Mouse (Mus musculus): ENCODE results near the gene Plekhg5. TPM values are rescaled to one million over a fixed set of nuclear protein-coding genes. Genes with fewer than 3 reads are reported as not detected.

Gene Plekhg5
- total RNA-seq, 4 experiments from 2014 or later: 72.6 to 90.6 (median 82.4) TPM

DNA sequence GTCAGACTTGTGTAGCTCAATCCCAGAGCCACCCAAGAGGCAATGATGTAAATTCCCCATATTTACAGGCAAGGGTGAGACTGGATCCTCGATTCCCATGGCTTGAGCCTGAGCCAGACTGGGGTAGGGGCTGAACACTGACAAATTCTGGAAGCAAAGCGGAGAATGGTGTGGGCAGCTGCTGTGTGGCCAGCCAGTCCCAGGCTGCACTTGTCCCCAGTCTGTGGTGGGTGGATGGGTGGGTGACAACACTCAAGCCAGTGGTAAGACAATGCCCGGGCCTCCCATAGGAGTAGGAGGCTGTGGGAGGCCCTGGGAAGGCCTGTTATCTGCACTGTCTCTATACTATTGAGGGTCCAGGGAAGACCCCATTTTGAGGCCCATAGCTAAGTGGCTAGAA lies 3.1 kb upstream of the Plekhg5 start:
- DNase-seq (ENCODE audit: low spot score in 2 of 2): no peak

DNA sequence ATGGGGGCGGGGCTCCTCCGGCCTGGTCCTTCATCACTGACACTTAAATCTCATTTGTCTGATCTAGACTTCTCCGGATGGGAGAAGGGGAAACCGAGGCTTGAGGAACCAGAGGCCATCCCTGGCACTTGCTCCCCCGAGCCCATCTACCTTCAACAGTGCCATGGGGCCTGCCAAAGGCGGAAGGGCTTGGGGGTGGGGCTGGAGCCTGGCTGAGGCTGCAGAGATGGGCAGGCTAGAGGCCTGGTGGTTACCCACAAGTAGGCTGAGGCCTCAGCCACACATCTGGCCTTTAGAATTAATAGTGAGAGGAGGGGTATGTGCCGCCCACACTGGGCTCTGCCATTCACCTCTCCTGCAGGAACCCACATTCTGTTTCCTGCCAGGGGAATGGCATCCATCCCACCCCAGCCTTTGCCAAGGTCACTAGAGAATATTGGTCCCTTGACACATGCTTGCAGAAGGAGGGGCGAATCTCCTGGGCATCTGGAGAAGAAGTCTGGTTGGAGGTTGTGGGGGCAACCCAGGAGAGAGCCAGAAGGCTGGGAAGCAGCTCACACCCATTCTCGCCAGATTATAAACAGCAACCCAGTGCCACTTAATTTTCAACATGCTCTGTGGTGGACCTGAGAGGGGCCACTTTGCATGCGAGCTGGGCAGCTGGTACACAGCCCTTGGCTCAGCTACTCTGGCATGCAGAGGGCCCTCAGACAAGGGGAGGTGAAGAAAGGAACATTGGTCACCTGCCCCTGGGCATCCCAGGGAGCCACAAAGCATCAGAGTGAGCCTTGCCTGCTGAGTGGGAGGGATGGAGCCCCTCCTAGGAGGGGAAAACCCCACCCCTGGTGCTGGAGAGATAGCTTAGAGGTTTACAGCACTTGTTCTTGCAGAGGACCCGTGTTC lies 1.6 kb upstream of the Plekhg5 start:
- DNase-seq (ENCODE audit: low spot score in 2 of 2): no peak

DNA sequence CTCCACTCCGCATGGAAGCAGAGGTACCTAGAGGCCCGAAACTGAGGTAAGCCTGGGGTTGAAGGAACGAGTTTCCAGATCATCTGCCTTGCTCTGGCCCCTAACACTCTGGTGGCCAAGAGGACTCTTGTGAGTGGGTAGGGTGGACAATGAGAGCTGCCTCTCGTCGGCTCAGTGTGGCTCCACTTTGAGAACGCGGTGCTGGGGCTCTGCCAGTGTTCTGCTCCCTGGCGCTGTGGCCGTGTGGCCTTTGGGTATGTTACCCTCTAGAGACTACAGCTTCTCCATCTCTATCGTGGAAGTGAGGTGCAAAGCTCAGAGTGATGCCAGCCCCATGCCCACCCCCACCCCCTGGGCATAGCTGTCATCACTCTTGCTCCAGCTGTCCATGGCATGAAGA lies 357 bp downstream of the Plekhg5 start:
- no peak for DNase-seq (ENCODE audit: low spot score in 2 of 2)

DNA sequence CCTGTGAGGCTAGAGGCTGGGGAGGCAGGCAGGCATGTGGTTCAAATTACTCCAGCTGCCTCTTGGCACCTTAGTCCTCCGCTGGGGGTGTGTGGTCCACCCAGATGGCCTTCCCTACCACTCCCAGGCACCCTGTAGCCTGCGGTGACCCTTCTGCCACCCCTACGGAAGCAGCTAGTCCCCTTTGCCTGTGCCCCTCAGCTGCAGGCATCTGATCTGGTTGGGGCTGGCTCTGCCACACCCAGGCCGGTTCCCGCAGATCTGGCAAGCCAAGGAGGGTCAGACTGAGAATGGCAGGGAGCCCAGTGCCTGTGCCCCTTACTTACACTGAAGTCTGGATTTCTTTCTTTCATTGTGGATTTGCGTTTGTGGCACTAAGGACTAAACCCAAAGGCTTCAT lies 1.4 kb downstream of the Plekhg5 start:
- no peak for DNase-seq (ENCODE audit: low spot score in 2 of 2)

DNA sequence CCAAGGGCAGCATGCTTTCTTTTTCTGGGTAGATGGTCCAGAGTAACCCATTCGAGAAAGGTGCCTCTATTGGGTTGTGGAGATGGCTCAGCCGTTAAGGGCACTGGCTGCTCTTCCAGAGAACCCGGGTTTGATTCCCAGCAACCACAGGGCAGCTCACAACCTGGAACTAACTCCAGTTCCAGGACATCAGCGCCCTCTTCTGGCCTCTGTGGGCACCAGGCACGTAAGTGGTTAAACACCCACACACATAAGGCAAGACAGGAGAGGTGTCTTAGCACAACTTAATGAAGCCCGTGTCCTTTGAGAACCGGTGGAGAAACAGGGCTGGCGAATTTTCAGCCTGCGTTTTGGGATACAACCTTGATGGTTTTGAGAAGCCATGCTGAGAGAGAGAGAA lies 2.2 kb downstream of the Plekhg5 start:
- DNase-seq (ENCODE audit: low spot score in 2 of 2): no peak

DNA sequence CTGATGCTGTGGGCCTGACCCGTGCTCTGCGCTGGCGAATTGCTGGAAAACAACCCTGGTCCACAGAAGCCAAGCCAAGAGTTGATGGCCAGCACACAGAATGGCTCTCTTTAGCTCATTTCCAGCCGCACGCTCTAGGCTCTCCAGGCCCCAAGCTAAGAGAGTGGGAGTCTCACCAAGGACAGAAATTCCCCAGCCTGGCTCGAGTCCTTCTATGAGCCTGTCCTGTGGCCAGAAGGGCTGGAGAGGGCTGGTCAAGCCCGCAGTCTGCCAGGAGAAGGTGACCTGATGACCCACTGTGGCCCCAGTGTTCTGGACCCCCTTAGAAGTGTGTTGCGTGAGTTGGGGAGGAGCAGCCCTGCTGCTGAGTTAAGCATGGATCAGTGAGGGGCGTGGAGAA lies 4.9 kb downstream of the Plekhg5 start:
- DNase-seq (ENCODE audit: low spot score in 2 of 2): no peak

DNA sequence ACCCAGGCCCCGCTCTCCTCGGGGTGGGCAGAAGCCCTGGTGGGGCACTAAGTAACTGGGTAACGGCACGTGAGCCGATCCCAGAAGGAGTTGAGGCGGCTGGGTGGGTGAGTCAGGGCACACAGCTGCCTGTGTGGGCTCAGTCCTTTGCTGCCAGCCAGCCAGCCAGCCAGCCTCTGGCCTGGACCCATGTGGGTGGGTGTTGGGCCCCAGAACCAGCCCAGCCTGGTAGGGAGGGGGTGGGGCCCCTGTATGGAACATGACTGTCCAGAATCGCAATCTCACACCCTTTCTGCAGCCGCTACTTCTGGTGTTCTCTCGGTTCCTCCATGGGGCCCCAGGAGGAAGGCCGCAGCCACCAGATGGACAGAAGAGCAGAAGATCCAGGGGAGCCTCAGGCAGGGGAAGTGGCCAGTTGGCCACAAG lies 5.8 kb downstream of the Plekhg5 start:
- peak in 1 of 2 experiments; percentile 66 for DNase-seq (ENCODE audit: low spot score in 2 of 2)

DNA sequence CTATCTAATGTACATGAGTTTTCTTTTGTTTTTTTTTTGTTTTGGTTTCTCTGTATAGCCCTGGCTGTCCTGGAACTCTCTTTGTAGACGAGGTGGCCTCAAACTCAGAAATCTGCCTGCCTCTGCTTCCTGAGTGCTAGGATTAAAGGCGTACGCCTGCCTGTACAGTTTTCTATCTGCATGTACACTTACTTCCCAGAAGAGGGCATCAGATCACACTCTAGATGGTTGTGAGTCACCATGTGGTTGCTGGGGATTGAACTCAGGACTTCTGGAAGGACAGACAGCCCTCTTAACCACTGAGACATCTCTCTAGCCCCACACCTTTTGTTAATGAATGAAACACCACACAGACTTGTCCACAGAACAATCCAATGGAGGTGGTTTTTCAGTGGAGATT lies 7.0 kb downstream of the Plekhg5 start:
- no peak for DNase-seq (ENCODE audit: low spot score in 2 of 2)

DNA sequence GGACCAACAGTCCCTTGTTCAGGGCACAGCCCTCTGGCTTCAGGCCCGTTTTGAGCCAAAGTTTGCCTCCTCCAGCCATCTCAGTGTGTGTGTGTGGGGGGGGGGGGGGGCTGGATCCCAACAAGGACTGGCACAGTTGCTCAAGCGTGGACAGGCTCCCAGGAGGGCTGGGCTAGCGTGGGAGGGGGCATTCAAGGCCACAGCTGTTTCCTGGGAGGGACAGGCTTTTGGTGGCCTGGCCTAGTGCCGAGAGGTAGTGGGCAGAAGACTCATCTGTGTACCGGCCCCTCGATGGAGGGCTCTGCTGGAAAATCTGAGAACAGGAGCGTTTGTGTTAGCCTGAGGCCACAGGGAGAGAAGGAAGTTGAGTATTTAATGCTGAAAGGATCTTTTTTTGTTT lies 7.6 kb downstream of the Plekhg5 start:
- DNase-seq (ENCODE audit: low spot score in 2 of 2): no peak

DNA sequence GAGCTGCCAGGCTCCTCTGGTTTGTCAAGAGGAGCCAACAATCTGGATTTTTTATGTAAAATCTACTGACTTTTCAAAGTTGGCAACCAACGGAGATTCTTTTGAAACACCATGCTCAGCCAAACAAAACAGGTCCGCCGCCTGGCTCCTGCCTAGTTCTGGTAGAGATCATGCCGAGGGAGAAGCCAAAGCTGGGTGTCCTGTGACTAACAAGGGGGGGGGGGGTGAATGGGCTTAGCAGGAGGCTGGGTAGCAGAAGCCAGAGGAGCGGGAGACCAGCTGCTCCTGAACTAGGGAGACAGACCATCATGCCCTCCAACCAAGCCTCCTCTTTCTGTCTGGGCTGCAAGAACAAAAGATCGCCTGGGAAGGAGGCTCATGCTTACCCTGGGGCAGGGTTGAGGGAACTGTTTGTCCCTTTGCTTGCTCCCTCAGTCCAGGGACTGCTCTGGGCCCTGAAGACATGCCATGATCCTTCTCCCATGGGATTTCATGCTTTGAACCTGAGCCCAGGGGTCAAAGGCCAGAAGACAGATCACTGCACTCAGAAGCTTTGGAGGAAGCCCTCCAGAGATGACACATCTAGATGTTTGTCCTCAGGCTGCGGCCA lies 11.4 kb downstream of the Plekhg5 start:
- no peak for DNase-seq (ENCODE audit: low spot score in 2 of 2)

DNA sequence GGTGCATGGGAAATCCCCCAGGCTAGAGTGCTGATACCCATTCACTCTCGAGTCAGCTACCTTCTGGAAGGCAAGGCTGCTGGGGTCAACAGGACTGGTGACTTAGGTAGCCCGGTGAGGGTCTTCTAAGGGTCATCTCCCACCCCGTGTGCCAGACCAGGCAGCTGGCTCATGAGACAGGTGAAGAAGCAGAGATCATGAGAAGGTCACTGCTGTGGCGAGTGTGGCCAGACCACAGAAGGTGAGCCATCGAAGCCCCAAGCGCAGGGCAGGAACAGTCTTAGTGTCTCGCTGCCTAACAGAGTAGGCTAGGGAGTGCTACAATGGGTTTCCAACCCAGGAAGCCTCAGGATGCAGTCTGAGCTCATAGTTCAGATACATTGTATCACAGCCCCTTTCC lies 12.3 kb downstream of the Plekhg5 start:
- no peak for DNase-seq (ENCODE audit: low spot score in 2 of 2)

DNA sequence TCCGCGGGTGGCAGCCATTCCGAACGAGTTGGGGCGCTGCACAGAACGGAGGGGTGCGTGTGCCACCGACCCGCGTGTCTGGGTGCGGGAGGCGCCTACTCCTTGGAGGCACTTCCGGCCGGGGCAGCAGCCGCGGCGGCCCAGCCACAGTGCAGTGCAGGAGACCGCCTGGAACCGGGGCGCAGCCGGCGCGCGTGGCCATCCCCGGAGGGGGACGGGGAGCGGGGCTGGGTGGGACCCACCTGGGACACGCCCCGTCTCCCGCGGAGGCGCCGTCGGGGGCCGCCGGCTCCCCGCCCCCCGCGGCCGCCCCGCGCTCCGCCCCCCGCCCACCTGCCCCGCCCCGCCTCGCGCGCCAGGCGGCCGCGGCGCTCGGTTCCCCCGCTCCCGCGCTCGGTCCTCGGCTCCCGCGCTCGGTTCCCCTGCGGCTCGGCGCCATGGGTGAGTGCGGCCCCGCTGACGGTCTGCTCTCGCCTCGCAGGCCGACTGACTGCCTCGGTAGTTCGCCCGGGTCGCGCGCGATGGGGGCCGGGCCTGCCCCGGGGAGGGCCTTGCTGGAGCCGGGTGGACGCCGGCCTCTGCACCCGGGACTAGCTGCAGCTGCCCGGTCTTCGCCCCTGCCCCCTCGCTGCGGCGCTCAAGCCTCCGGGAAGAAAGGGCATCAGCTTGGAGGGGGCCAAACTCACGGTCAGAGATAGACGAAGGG lies 14.4 kb downstream of the Plekhg5 start:
- no peak for DNase-seq (ENCODE audit: low spot score in 2 of 2)

DNA sequence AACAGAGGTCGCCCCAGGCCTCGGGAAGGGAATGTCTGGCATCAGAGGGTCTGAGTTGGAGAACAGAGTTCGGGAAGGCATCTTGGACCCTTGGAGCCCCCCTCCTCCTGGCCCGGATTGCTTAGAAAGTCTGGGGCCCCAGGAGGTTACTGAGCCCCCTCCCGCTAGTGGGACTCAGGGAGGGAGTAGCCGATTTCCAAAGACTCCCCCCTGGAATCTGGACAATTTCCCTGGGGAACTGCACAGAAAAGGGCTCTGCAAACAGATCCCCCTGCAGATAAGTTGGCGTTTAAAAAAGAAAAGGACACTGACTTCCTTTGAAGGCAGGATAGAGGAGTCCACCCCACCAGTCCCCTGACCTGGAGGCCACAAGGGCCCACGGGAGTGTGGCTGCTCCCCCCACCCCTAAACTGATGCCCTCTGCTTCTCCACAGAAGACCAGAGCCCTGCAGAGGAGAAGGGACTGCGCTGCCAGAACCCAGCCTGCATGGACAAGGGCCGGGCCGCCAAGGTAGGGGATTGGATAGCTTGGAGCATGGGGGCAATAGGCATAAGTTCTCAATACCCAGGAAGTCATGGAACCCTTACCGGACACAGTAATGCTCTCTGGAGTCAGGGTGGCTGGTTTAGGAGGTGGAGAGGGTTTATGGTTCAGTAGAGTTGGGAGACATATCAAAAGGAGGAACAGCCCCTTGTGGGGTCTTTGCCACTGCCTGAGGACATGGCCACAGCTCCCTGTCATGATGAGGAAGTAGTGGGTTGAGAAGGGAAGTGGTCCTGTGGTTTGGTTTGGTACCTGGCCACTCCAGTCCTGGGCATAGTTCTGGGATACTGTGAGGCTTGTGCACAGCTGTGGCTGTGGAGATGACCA lies 15.1 kb downstream of the Plekhg5 start:
- no peak for DNase-seq (ENCODE audit: low spot score in 2 of 2)

DNA sequence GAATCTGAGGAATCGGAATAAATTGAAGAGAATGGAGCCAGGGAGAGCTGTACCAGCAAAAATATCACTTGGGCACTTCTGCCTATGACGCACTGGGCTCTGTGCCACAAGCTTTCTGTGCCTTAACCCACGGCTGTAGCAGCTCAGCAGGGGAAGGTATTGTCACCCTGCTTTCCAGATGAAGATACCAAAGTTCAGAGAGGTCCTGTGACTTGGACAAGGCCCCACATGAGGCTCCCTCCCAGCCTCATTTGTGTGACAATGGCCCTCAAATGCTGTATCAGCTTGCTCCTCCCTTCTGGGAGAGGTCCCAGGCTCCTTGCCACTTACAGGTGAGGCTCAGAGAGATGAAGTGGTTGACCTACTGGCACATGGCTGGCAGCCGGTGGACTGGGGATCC lies 15.8 kb downstream of the Plekhg5 start:
- DNase-seq (ENCODE audit: low spot score in 2 of 2): peak in 1 of 2 experiments; percentile 72

DNA sequence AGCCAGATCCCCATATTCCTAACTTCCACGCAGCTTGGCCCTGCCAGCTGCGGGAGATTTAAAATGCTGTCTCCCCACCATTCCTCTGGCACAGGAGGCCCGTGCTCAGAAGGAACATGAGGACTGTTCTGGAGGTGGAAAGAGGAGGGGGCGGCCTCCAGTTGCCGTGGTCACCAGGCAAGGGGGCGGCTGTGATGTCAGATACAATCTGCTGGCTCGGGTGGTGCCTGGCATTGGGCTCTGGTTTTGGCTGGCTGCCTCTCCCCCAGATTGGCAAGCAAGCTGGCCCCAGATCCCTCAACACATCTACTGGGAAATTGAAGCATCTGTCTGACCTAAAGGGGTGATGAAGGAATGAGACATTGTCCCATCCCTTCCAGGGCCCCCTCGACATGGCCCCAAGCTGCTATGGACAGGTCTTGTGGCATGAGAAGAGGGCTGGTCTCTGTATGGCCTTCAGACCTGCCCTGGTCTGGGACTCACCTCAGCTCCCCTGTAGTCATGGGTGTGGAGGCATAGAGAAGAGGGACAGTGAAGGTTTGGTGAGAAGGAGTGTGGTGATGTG lies 16.3 kb downstream of the Plekhg5 start:
- DNase-seq (ENCODE audit: low spot score in 2 of 2): peak; percentile 47 to 94

DNA sequence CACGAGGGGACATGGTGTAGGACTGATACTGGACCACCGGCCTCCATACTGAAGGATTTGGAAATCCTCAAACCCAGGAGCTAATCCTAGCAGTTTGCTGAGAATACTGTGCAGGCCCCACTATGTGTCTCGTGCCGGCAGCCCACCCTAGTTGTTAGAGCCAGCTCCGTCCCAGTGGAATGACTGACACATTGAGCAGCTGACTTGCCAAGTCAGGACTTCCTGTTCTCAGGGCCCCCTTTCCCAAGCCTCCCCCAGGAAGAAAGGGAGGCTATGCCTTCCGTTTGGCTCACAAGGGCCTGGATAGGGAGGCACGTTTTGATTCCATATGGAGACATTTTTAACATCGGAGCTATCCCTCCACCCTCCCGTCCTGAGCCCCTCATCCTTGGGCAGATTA lies 17.9 kb downstream of the Plekhg5 start:
- no peak for DNase-seq (ENCODE audit: low spot score in 2 of 2)

DNA sequence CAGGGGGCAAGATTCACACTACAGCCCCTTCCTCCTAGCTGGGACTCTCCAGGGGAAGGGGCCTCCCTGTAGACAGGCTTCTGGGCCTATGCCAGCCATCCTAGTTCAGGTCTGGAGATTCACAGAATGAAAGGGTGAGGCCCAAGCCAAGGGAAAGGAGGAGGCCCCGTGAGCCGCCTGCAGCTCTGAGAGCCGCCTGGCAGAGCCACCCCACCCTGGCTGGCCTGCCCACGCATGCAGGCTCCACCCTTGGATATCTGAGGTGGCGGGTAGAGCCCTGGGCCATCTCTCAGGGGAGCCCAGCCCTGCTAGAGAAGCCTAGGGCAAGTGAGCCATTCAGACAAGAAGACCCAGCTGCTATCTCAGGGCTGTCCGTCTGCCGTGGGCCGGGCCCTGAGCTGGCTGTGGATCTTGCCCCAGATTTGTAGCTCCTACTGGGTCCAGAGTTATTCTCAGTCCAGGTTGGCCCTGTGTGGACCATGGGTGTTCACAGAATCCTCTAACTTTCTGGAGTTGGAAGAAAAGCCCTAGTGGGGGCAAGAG lies 20.5 kb downstream of the Plekhg5 start:
- DNase-seq (ENCODE audit: low spot score in 2 of 2): no peak

DNA sequence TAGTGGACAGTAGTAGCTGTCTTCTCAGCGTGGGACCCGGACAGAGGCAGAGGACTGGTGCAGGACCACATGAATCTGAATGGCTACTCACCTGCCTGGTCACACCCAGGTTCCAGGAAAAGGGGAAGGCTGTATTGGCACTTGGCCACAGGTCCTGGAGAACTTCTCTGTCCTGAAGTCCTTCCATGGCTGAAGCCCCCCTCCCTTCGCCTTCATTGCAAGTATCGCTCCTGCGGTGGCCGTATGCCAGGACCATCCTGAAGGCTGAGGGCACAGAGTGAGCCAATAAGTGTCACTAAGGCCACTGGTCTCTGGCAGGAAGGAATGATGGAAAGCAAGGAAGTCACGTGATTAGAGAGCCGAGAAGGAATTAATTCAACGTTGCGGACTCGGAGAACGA lies 21.9 kb downstream of the Plekhg5 start:
- no peak for DNase-seq (ENCODE audit: low spot score in 2 of 2)

DNA sequence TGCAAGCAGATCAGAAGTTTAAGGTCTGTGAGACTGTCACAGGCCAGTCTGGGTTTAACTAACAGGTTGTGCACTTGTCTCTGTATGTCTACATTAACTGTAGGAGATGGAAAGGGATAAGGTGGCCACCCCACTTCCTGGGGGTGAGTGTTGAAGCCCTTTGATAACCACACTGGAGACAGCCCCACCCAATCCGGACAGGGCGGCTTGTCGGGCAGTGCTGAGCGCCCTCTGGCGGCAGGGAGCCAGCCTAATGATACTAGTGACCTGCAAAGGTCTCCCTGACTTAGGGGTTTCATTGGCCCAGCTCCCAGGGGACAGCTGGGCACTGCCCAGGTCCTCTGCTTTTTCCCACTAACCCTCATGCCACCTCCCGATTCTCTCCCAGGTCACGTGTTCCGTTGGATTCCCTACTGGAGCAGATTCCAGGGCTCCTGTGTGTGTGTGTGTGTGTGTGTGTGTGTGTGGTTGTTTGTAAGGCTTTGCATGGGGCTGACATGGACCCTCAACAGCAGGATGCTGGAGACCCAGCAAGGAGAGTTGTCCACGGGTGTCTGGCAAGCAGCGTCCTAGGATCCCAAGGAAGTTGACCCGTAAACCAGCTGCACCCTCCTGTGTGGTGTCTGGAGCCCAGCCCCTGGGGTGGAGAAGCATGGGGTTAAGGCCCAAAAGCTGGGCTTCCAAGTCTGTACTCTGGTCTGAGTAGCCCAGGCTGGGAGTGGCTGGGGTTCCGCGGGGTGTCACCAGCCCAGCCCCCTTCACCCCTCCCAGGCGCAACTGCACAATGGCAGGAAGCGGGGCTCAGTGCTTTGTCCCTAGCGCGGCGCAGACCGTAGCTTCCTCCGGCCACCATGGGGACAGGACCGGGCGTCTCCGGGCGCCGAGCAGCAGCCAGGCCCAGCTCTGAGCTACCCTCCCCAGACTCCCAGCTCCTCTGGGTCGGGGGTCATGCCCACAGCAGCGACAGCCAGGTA lies 23.9 kb downstream of the Plekhg5 start:
- DNase-seq (ENCODE audit: low spot score in 2 of 2): no peak

DNA sequence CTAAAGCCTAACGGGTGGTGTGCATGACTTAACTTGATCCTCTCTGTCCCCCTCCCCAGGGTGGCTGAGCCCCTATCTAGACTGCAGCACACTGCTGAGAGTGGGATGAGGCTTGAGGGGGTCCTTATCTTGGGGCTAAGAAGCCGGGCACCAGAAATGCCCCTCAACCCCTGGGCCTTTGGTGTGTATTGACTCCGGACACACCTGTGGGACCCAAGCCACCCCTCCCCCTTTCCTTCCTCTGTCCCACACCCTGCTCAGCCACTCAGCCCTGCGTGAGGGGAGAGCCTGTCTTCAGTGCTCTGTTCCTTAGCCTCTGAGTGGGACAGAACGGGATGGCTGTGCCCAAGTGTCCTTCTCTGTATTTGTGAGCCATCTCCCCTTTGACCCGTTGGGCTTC lies 24.6 kb downstream of the Plekhg5 start:
- DNase-seq (ENCODE audit: low spot score in 2 of 2): no peak
